Mouse (Mus musculus): ENCODE data around the gene Ttc16.
A peak's percentile ranks its signal among the peaks of the same experiment; 100 is the strongest.

Gene Ttc16

DNA sequence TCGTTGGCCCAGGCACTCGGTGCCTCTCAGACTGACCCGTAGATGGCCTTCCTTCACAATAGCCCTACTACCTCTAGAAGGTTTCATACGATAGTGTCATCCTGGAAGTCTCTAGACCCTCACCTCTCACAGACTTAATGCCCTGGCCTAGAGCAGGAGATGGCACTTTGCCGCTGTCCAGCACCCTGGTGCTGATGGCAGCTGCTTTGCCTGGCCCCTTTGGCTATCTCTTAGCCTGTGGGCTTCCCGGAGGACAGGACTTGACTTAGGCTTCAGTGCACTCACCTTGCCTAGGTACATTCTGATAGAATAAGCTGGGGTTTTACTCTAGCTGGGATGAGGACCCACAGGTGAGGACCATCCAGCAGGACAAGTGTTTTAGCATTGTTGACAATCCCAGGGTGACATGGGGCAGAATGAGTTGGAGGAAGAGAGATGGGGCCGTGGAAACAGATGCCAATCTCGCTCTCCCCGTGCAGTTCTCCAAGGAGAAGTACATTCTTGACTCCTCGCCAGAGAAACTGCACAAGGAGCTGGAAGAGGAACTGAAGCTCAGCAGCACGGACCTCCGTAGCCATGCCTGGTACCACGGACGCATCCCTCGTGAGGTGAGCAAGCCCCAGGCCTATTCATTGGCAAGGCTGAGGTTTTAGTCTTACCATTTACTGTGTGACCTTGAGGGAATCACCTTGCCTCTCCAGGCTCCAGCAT, 31.0 kb downstream of the Ttc16 start:
- DNase-seq (ENCODE audit: low read depth, low spot score): no peak

DNA sequence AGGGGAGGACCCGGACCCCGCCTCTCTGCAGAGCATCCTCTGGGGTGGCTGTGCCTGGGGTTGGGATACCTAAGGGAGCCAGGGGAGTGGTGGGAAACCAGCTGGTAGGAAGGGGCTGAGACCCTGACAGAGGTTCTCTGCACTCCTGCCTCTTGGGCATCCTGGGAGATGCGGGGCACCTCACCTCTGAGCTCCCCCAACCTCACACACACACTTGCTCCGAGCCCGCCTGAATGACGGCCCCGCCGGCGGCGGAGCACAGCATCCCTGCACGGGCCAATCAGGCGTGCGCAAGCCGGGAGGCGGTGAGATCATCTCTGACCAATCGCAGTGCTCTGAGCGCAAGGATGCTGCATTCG, 33.3 kb downstream of the Ttc16 start:
- DNase-seq (ENCODE audit: low read depth, low spot score): no peak

DNA sequence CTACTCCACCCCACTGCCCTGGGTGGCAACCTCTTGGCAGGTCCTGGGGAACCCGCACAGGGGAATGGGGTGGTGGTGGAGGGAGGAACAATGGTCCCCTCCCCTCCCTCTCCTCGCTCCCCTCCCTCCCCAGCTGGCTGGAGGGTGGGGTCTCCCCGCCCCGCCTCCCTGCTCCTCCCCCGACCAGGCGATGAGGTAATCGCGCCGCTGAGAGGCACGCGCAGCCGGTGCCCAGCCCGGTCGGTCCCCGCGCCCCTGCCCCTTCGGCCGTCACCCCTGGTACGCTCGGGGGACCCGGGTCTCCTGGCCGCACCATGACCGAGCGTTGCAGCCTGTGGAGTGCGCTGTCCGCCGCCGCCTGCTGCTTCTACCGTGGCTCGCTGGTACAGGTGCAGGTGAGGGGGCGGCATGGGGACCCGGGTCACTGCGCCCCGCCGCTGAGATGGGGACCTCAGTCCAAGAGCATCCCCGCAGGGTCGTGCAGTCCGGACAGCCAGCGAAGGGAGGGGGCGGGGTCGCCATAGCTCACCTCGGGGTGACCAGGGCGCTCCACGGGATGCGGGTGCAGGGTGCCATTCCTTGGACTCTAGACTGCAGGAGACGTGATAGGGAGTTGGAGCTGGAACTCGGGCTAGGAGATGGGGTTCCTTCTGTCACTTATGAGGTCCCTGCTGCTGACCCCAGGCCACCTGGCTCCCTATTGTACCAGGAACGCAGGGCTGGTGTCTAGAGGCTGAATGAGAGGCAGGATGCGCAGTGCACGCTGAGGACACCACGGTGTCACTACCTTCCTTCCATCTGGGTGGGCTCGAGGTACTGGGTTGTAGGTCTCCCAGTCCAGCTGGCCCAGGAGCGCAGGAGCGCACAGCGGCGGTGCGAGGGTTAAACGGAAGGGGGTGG, 33.9 kb downstream of the Ttc16 start:
- DNase-seq (ENCODE audit: low read depth, low spot score): no peak

DNA sequence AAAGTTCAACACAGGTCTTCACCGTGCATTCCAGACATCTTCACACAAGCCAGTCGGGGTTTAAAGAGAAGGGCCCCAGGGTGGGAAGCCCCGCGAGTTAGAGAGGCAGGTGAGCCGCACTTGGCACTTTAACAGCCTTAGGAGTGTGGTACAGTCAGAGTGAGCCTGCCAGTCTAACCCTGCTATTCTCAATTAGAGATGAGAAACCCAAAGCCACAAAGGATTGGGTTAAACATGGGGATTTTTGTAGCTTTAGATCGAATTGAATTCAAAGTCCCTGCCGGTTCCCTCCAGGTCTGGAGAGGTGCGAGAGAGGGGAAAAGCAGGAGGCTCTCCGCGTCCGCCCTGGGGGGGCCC, 34.5 kb downstream of the Ttc16 start, which contains the start of gene 6330409D20Rik:
Gene 6330409D20Rik, minus strand, starts transcription at position 101 of the 357 bp plus-strand sequence.
- no peak for DNase-seq (ENCODE audit: low read depth, low spot score)

DNA sequence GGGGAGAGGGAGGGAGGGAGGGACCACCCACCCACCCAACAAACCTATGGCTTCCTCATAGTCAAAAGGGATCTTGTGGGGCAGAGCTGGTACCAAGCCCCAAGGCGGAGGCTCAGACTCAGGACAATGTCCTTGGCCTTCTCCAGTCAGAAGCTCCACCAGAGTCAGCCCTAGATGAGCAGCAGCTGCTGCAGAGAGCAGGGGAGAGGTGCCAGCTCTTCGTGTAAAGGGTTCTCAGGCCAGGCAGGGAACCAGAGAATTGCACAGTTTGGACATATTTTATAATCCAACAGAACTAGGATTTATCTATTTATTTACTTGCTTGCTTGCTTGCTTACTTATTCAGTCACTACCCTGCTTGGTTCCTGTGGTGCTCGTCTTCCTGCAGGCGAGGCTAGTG, 36.1 kb downstream of the Ttc16 start:
- DNase-seq (ENCODE audit: low read depth, low spot score): no peak

DNA sequence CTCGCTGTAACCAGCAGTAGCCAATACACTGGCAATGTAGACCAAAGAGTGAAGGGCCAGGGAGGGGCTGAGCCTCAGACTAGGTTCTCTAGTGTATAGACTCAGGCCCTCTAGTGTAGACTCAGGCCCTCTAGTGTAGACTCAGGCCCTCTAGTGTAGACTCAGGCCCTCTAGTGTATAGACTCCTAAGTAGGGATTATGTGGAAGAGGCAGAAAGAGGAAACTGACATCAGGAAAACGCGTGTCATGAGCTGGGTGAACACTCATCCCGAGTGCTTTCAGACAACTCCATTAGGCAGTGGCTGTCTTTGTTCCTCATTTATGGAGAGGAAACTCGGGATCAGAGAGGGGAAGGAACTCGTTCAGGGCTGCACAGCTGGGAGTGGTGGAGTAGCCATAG, 38.4 kb downstream of the Ttc16 start:
- DNase-seq (ENCODE audit: low read depth, low spot score): no peak

DNA sequence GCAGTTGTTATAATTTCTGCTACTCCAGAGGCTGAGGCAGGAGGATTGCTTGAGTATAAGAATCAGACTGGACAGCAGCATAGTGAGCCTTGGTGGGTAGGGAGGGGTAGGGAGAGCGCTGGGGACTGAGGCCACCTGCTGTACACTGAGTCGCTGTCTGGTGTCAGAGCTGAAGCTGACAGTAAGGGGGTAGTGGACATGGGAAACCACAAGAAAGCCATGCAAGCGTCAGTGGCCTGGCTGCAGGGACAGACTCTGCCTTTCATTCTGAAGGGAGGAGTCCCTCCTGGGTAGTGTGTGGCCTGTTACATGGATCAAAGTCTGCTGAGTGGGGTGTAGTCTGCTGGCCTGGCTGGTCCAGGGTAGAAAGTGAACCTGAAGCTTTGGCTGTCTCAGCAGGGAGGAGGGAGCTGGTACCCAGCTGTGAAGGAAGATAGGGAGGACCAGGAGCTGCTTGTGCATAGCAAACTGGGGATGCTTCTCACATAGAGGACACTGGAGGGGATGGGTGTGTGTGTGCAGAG, 39.1 kb downstream of the Ttc16 start:
- no peak for DNase-seq (ENCODE audit: low read depth, low spot score)

DNA sequence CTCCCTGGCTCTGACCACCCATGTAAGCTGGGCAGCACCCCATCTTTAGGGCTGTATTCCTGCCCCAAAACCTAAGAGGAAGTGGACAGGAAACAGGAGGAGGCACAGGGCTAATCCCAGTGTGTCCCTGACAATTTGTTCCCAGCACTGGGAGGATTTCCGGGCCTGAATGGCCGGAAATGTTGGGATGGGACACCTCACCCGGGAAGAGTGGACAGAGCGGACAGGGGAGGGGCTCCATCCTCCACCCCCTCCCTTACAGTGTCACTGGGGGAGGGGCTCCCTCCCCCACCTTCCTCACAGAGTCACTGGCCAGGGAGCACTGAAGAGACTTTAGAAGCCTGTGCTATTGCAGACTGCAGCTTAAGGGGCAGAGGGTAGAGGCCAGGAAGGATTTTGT, 40.5 kb downstream of the Ttc16 start:
- DNase-seq (ENCODE audit: low read depth, low spot score): no peak

DNA sequence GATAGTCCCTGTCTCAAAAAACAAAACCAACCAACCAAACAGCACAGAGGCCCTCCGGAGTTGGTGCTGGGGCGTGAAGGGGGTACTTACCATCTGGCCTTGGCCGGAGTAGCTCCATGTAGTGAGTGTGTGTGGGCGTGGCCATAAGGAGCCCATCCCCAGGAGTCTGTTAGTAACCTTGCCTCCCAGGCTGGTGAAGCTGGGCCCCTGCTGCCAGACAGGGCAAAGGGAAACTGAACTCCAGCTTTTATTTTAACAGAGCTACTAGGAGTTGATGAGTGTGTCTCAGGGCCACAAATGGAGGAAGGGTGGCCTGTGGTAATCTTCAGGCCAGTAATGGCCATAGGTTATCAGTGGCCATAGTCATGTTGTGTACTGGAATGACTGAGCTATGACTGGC, 41.0 kb downstream of the Ttc16 start:
- no peak for DNase-seq (ENCODE audit: low read depth, low spot score)

DNA sequence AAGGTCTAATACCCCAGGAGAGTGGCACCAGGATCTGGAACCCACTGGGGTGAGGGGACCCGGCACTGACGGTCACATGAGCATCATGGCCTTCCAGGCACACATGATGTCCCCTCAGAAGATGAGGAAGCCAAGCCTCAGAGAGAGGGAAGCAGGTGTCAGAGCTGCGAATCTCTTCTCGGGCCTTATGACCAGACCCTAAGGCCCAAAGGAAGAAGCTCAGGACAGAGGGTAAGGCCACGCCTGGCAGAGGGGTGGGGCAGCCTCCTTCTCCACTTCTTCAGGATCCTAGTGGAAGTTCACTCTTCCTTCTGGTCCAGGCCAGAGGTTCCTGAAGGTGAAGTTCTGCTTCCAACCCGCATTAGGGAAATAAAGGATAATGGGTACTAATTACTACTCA, 42.7 kb downstream of the Ttc16 start:
- no peak for DNase-seq (ENCODE audit: low read depth, low spot score)

DNA sequence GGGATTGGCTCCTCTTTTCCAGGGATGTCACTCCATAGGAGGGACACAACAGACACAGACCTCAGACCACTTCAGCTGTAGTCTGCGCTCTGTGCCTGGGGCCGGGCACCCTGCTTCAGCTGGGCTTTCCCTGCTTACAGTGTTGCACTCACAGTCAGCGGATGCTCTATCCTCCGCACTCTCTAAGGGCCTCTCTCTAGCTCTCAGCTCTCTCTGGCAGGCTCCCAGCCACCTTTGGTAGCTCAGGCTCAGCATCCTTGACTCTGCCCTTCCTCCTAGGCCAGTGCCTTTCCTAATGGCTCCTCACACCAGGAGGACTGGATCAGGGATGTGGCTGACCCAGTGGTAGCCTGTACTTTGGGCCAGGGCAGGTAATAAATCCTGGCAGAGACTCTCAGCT, 43.5 kb downstream of the Ttc16 start:
- DNase-seq (ENCODE audit: low read depth, low spot score): no peak

DNA sequence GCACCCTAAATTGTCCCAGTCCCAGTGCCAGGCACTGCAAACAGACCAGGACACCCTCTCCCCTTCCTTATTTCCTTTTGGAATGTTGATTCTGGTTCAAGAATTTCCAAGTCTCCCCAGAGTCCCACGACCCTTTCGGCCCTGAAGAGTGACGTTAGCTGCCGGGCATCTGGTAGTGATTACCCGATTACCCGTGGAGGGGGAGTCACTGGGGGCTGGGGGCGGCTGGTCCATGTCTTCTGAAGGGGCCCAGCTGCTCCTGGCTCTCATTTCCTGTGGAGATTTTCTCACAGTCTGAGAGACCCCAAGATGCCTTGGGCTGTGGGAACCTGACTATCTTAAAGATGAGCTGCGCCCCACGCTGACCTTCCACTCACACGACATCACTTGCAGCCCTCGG, 44.6 kb downstream of the Ttc16 start:
- no peak for DNase-seq (ENCODE audit: low read depth, low spot score)

DNA sequence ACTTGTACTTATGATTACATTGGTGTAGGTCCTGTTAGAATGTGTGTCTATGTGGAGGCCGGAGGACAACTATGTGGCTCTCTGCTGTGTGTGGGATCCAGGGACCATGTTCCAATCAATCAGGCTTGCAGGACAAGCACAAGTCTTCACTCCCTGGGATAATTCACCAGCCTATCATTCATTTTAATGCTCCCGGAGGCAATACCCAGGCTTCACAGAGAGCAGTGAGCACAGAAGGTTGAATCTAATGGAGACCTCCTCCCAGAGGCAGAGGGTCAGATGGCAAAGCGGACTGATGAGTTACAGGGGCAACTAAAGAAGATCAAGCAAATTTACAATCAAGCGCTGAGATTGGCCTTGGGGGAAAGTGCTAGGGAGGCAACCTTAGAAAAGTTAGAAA, 45.9 kb downstream of the Ttc16 start:
- DNase-seq (ENCODE audit: low read depth, low spot score): no peak

DNA sequence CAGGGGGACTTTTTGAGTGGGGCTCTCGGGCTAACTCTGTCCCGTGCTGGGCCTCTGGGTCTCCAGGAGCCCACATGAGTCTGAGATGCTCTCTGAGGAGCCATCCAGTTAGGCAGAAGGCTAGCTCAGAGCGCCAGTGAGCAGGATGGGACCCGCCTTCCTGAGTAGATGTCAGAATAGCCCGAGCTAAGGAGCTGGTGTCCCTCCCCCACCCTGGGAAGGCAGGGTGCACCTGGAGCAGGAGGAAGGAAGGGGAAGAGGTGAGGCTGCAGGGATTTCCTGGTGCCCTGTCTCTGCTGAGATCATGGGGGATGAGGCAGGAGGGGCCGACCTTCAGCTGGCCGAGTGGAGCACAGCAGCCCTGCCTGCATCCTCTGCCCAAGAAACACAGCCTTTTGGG, 47.0 kb downstream of the Ttc16 start:
- DNase-seq (ENCODE audit: low read depth, low spot score): no peak

DNA sequence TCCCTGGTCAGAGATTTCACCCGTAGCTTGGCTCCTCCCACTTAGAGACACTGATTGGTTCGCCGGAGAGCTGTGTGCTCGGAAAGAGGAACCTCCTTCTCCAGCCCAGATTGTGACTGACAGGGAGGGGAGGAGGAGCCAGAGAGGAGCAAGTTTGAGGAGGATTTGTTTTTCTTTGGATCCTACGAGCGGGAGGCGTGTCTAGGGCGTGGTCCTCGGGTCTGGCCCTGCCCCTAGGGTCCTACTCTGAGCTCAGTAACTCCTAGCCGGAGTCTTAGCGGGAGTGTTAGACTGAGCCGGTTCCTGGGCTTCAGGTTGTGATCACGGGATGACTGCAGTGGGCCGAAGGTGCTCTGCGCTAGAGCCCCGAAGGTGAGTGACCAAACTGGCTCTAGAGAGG, 48.0 kb downstream of the Ttc16 start:
- DNase-seq (ENCODE audit: low read depth, low spot score): peak; percentile 98

DNA sequence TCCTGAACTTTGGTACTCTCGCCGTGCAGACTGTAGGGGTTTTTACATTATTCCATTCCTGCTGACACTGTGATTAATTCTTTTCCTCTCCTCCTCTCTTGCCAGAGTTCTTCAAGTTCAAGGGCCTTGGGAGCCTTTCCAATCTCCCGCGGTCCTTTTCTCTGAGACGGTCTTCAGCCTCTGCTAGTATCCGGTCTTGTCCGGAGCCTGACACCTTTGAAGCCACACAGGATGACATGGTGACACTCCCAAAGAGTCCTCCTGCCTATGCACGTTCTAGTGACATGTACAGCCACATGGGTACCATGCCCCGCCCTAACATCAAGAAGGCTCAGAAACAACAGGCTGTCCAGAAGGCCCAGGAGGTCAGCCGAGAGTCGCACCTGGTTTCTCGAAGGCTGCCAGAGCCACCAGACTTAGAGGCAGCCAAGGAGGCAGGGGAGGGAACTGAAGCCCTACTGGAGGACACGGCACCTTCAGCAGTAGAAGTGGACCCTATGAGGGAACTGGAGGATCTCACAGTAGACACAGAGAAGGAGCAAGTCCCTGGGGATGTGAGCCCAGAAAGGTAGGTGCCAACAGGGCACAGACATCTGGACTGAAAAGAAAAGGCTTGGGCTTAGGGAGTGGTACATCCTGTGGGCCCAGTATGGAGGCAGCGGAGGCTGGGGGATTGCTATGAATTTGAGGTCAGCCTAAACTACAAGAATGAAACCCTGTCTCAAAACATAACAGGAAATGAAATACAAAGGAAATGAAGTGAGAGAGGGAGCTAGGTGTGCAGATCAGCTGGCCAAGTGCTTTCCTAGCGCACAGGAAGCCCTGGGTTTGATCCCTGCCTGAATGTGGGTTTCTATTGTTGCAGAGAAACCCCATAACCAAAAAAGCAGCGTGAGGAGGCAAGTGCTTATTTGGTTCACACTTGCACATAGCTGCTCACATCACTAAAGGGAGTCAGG, 50.3 kb downstream of the Ttc16 start:
- no peak for DNase-seq (ENCODE audit: low read depth, low spot score)

DNA sequence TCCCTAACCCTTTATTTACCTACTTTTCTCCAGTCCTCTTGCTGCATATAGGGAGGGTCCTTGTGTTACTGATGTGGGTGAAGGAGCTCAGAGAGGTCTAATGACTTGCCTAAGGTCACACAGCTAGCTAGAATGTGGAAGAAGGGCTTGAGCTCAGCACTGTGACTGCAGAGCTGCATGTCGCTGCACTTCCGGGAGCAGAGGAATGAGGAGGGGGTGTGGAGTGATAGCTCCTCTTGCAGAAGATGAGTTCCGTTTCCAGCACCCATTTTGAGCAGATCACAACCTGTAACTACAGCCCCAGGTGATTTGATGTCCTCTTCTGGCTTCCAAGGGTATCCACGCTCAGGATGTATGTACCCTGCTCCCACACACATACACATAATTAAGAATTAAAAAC, 51.3 kb downstream of the Ttc16 start:
- DNase-seq (ENCODE audit: low read depth, low spot score): no peak

DNA sequence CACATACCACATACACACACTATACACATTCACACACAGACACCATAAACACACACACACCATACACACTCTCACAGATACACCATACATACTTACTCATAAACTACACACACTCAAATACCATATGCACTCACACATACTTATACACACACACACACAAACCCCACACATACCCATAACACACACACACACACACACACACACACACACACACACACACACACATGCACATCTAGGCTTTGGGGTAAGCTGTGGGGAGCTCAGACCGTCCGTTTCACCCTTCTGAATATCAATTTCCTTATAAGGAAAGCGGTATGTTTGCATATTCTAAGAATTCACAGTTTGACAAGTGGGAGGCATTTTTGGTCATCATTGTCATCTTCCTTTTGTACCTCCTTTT, 52.9 kb downstream of the Ttc16 start:
- no peak for DNase-seq (ENCODE audit: low read depth, low spot score)

DNA sequence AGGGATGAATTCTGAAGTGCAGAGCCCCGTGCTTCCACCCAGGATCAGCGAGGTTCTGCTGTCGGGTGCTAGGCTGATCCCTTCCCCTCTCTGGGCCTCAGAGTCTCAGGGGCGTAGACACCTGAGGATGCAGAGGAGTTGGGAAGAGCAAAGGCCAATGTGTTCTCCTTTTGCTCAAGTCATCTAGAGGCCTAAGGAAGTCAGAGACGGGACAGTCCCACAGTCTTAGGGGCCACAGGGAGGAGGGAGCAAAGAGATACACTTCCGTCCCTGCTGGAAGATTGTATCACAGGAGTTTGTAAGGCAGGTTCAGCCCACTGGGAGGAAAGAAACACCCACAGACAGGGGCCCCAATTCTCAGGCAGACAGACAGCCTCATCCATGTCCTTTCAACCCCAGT, 53.4 kb downstream of the Ttc16 start:
- DNase-seq (ENCODE audit: low read depth, low spot score): no peak

DNA sequence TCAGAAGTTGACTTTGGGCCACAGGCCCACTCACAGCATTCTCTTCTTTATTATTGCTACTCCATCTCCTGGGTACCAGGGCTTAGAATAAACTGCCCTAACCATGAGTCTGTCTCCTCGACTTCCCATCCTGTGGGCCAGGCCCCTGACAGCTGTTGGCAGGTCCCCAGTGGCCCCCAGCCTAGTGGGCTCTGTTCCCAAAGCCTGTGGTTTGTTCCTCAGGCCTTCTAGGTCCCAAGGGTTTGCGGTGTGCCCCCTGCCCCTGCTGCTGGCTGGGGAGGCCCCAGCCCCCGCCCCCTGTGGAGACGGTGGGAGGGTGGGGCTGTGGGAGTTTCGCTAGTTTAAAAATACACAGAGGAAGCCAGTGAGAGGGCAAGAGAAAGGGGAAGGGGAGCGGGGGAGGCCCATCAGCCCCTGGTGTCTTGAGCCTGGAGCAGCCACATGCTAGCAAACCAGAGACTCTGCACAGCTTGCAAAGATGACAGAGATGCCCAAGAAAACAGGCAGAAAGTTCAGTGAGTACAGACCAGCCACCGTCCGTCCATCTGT, 54.7 kb downstream of the Ttc16 start, which contains the start of gene Sh2d3c:
Gene Sh2d3c, plus strand, starts transcription at position 375 of the 549 bp plus-strand sequence.
- DNase-seq (ENCODE audit: low read depth, low spot score): no peak

DNA sequence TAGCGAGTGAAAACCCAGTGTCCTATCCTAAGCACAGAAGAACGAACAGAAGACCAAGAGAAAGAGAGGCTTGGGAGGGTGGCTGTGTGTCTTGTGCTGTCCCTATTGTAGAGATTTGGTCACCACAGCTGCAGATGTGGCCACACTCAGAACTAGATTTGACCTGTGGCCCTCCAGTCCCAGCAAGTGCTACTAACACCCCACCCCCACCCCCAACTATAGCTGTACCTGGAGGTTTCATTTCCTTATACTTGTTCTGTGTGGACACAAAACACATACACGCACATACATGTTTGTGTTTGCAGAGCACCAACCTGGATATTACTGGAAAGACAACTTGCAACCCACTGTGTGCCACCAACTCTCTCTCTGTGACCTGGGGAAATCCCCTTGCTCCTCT, 55.4 kb downstream of the Ttc16 start:
- DNase-seq (ENCODE audit: low read depth, low spot score): no peak
